Mouse (Mus musculus) NIH3T3 (cell line): ENCODE measurements around the gene Kazn.

Source experiments
- DNase-seq: peaks from one replicate; pipeline ENCODE4 v3.0.0-alpha.2; 2012; ENCODE audit warnings: low read depth

The Kazn gene

GRCm38 (mm10) chr4:142163862-142164261 is 75.3 kb downstream of the Kazn start:
- DNase-seq: no peak

GRCm38 (mm10) chr4:142162729-142163128 is 76.5 kb downstream of the Kazn start:
- no peak for DNase-seq

- no peak for DNase-seq
These were observed 77.1 kb downstream of the Kazn start for GRCm38 (mm10) chr4:142162102-142162501.

GRCm38 (mm10) chr4:142160041-142160440 is 79.2 kb downstream of the Kazn start:
- no peak for DNase-seq

GRCm38 (mm10) chr4:142156506-142156905 is 82.7 kb downstream of the Kazn start:
- no peak for DNase-seq

GRCm38 (mm10) chr4:142154246-142154645 is 85.0 kb downstream of the Kazn start:
- no peak for DNase-seq

- DNase-seq: peak; percentile 80
These were observed 85.7 kb downstream of the Kazn start for GRCm38 (mm10) chr4:142153526-142153925.

- DNase-seq: no peak
These were observed 86.3 kb downstream of the Kazn start for GRCm38 (mm10) chr4:142152733-142153422.

- DNase-seq: no peak
These were observed 89.1 kb downstream of the Kazn start for GRCm38 (mm10) chr4:142150086-142150485.

- DNase-seq: no peak
These were observed 90.0 kb downstream of the Kazn start for GRCm38 (mm10) chr4:142149202-142149601.

GRCm38 (mm10) chr4:142147671-142148070 is 91.5 kb downstream of the Kazn start:
- no peak for DNase-seq

GRCm38 (mm10) chr4:142144096-142144495 is 95.1 kb downstream of the Kazn start:
- DNase-seq: peak; percentile 47

- DNase-seq: no peak
These were observed 95.9 kb downstream of the Kazn start for GRCm38 (mm10) chr4:142143290-142143689.

- DNase-seq: no peak
These were observed 99.5 kb downstream of the Kazn start for GRCm38 (mm10) chr4:142139729-142140128.

GRCm38 (mm10) chr4:142138356-142139099 is 100.7 kb downstream of the Kazn start:
- DNase-seq: no peak

- no peak for DNase-seq
These were observed 102.3 kb downstream of the Kazn start for GRCm38 (mm10) chr4:142136766-142137503.

GRCm38 (mm10) chr4:142135515-142135914 is 103.7 kb downstream of the Kazn start:
- no peak for DNase-seq

- DNase-seq: no peak
These were observed 109.0 kb downstream of the Kazn start for GRCm38 (mm10) chr4:142130162-142130561.

- DNase-seq: no peak
These were observed 111.9 kb downstream of the Kazn start for GRCm38 (mm10) chr4:142127275-142127788.

GRCm38 (mm10) chr4:142126641-142127274 is 112.4 kb downstream of the Kazn start:
- DNase-seq: no peak

GRCm38 (mm10) chr4:142121164-142121563 is 118.0 kb downstream of the Kazn start:
- DNase-seq: no peak

GRCm38 (mm10) chr4:142118522-142118921 is 120.7 kb downstream of the Kazn start:
- no peak for DNase-seq
